Comparison of ENCODE assay signal across 8 mouse cellular contexts in the genomic region with DNA sequence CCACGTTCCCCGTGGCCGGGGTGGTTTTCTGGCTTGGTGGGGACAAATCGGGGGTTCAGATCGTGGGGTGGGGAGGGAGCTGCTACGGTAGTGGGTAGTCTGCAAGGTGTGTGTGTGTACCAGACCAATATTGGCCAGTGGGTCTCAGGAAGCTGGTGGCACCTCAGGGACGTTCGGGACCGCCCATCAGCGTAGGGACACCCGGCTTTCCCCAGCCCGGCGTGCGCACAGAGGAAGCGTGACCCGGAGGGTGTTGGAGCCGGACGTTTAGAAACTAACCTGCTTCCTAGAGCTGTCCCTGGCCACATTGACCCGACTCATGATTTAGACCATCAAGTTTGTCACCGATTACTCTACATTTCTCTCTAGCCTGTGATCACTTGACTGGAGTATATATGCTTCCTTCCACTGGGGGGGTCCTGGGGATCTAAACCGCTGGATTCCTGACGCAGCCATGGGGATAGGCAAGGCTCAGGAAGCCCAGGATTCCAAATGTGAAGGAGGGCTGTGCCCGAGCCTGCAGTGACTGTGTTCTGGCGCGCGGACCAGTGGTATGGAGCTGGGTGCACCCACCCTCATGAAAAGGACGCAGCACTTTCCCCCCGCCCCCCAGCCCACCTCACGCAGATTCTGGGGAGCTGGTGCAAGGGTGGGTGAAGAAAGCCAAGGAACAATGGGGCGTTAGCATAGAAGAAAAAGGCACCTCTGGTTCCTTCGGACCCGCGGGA.
DNase-seq lines count a peak whose midpoint lies in the region; ATAC-seq and TF ChIP-seq lines count a peak whose summit lies in the region.

No protein-coding gene starts in this region.

- H3K9ac ChIP-seq in ES-Bruce4 (ENCODE audit: low read depth, poor library complexity, severe bottlenecking) = peak overlapping the region; percentile 67
- peak overlapping the region; percentile 72 for H3K9ac ChIP-seq in embryonic facial prominence, embryonic 11.5 days (replicated peaks; ENCODE audit: low read length)
- peak overlapping the region; percentile 52 for H3K9ac ChIP-seq in limb, embryonic 15.5 days
- peak overlapping the region; percentile 86 for H3K9ac ChIP-seq in neural tube, embryonic 11.5 days (ENCODE audit: low read length)

- WGBS in embryonic facial prominence, embryonic 11.5 days = 0% methylated on average over 33 of the region's 33 CpGs
- under 1% methylated on average over 33 of the region's 33 CpGs for WGBS in limb, embryonic 15.5 days
- WGBS in neural tube, embryonic 11.5 days = under 1% methylated on average over 33 of the region's 33 CpGs

- H3K27me3 ChIP-seq in ES-Bruce4 (ENCODE audit: control insufficient read depth, insufficient read depth, low read length, poor library complexity, severe bottlenecking) = peaks cover 21% of the 10 kb centered on the region
- peaks cover 37% of the 10 kb centered on the region for H3K27me3 ChIP-seq in embryonic facial prominence, embryonic 11.5 days (ENCODE audit: control insufficient read depth, insufficient read depth, low read length)
- peaks cover 64% of the 10 kb centered on the region for H3K27me3 ChIP-seq in limb, embryonic 15.5 days
- H3K27me3 ChIP-seq in neural tube, embryonic 11.5 days (ENCODE audit: control insufficient read depth, insufficient read depth, low read length) = peaks cover 35% of the 10 kb centered on the region

- no peak for TF ChIP-seq CTCF in ES-Bruce4 (IDR thresholded peaks at IDR 0.05; ENCODE audit: low read depth, low read length)

- peak; percentile 39 to 41 for DNase-seq in cerebellum, postnatal 10 days
- no peak for DNase-seq in cerebellum, adult 9-10 months
- DNase-seq in embryonic facial prominence, embryonic 11.5 days (ENCODE audit: low spot score) = peak; percentile 38
- peak; percentile 42 to 45 for DNase-seq in heart, postnatal 36 days
- peak; percentile 66 for DNase-seq in neural tube, embryonic 11.5 days (ENCODE audit: low spot score)
- no peak for DNase-seq in c-Kit-positive CD71-positive TER-119-positive erythroid progenitor cells, embryonic 14.5 days (ENCODE audit: low spot score)

- H3K9me3 ChIP-seq in ES-Bruce4 (replicated peaks; ENCODE audit: control insufficient read depth, insufficient read depth, low read length, poor library complexity, severe bottlenecking) = no peaks in the 10 kb centered on the region
- H3K9me3 ChIP-seq in embryonic facial prominence, embryonic 11.5 days (replicated peaks; ENCODE audit: control insufficient read depth, low read length) = no peaks in the 10 kb centered on the region
- H3K9me3 ChIP-seq in limb, embryonic 15.5 days = no peaks in the 10 kb centered on the region
- no peaks in the 10 kb centered on the region for H3K9me3 ChIP-seq in neural tube, embryonic 11.5 days (ENCODE audit: control insufficient read depth, low read length)

- TF ChIP-seq EP300 in ES-Bruce4 (IDR thresholded peaks at IDR 0.05; ENCODE audit: insufficient read depth, low read depth, low read length) = no peak

- TF ChIP-seq POLR2A in ES-Bruce4 (IDR thresholded peaks at IDR 0.05; ENCODE audit: insufficient read depth, low read length) = no peak

- H3K4me2 ChIP-seq in embryonic facial prominence, embryonic 11.5 days (ENCODE audit: low read depth, low read length) = peak overlapping the region; percentile 99
- H3K4me2 ChIP-seq in limb, embryonic 15.5 days = peak overlapping the region; percentile 92
- H3K4me2 ChIP-seq in neural tube, embryonic 11.5 days (ENCODE audit: low read depth) = peak overlapping the region; percentile 91

- peak overlapping the region; percentile 51 for H3K4me3 ChIP-seq in ES-Bruce4 (ENCODE audit: low read depth, low read length)
- peak overlapping the region; percentile 69 for H3K4me3 ChIP-seq in embryonic facial prominence, embryonic 11.5 days (ENCODE audit: low read depth, low read length)
- peak overlapping the region; percentile 70 for H3K4me3 ChIP-seq in limb, embryonic 15.5 days
- peak overlapping the region; percentile 74 for H3K4me3 ChIP-seq in neural tube, embryonic 11.5 days (ENCODE audit: low read depth, low read length)

- intact Hi-C loops in heart, postnatal 36 days (cut with DNase I) = loop anchor here (10.0 kb wide), 1 partner anchor 518 kb away; a partner anchor contains a TSS

- no peaks in the 10 kb centered on the region for H3K4me1 ChIP-seq in ES-Bruce4 (ENCODE audit: control insufficient read depth, insufficient read depth, low read length)
- H3K4me1 ChIP-seq in embryonic facial prominence, embryonic 11.5 days (ENCODE audit: control insufficient read depth, insufficient read depth, low read length) = no peaks in the 10 kb centered on the region; the same call in 1 of the 2 replicates
- H3K4me1 ChIP-seq in limb, embryonic 15.5 days = peaks cover 36% of the 10 kb centered on the region
- peaks cover 5% of the 10 kb centered on the region for H3K4me1 ChIP-seq in neural tube, embryonic 11.5 days (ENCODE audit: control insufficient read depth, insufficient read depth, low read length)

- ATAC-seq in embryonic facial prominence, embryonic 11.5 days (replicated peaks; ENCODE audit: insufficient number of reproducible peaks, low FRiP score, low TSS enrichment, low read depth) = 0 out of 2 replicates have a peak, but pooled peaks have one; percentile 19
- ATAC-seq in limb, embryonic 15.5 days (ENCODE audit: insufficient number of reproducible peaks, low FRiP score, low TSS enrichment, low read depth) = no peak
- ATAC-seq in neural tube, embryonic 11.5 days (ENCODE audit: insufficient read depth, low FRiP score, low TSS enrichment) = peak; percentile 27; the same call in 1 of the 2 replicates

- no peaks in the 10 kb centered on the region for H3K36me3 ChIP-seq in ES-Bruce4 (ENCODE audit: control insufficient read depth, insufficient read depth, low read length, poor library complexity, severe bottlenecking)
- H3K36me3 ChIP-seq in embryonic facial prominence, embryonic 11.5 days (replicated peaks; ENCODE audit: control insufficient read depth, insufficient read depth, low read depth, low read length) = no peaks in the 10 kb centered on the region
- H3K36me3 ChIP-seq in limb, embryonic 15.5 days = no peaks in the 10 kb centered on the region
- H3K36me3 ChIP-seq in neural tube, embryonic 11.5 days (ENCODE audit: control insufficient read depth, insufficient read depth, low read length) = no peaks in the 10 kb centered on the region

- no peak overlapping the region for H3K27ac ChIP-seq in ES-Bruce4 (ENCODE audit: insufficient read depth, low read length)
- H3K27ac ChIP-seq in embryonic facial prominence, embryonic 11.5 days (replicated peaks; ENCODE audit: low read depth, low read length) = no peak overlapping the region
- H3K27ac ChIP-seq in limb, embryonic 15.5 days = no peak overlapping the region
- peak overlapping the region; percentile 75 for H3K27ac ChIP-seq in neural tube, embryonic 11.5 days (ENCODE audit: low read depth, low read length)

Comparison
In these comparisons a context has a peak if more than half of its experiments do, and no peak if none do; other contexts are left out.
1. DNase-seq: peak in cerebellum, postnatal 10 days (2 of 2), embryonic facial prominence, embryonic 11.5 days (single experiment), heart, postnatal 36 days (2 of 2) and neural tube, embryonic 11.5 days (single experiment); none in cerebellum, adult 9-10 months (single experiment) and c-Kit-positive CD71-positive TER-119-positive erythroid progenitor cells, embryonic 14.5 days (single experiment).
2. Peak in every context shown above with its lines, with median percentiles within 50 percentile points of each other: H3K4me3 ChIP-seq, H3K9ac ChIP-seq and H3K4me2 ChIP-seq.